Mouse (Mus musculus) T-helper 2 cell (primary cell): Measurements from ENCODE around the gene Scn3a.

Experiments
- in situ Hi-C: fragments of 300-600 bp; cut with MboI, MseI; formaldehyde crosslinking; loops from one replicate; pipeline ENCODE4 v1.15.1; 2025; ENCODE audit warnings: high pct_unique_total_duplicates

Scn3a gene

GRCm38 (mm10) chr2:65414806-65415281 lies 152.6 kb downstream of the Scn3a start:
- in situ Hi-C loops: loop anchor here (5.0 to 25.0 kb wide), 3 partner anchors 137 to 997 kb away; no protein-coding TSS in a partner anchor

- in situ Hi-C loops: loop anchor here (5.0 to 25.0 kb wide), 3 partner anchors 138 to 998 kb away; no protein-coding TSS in a partner anchor
Measured at GRCm38 (mm10) chr2:65414237-65414636, 153.2 kb downstream of the Scn3a start.

- in situ Hi-C loops: loop anchor here (5.0 to 25.0 kb wide), 3 partner anchors 139 to 999 kb away; no protein-coding TSS in a partner anchor
Measured at GRCm38 (mm10) chr2:65413746-65414145, 153.7 kb downstream of the Scn3a start.
